Mouse (Mus musculus) forebrain, embryonic 15.5 days (tissue): ENCODE data around the gene Tmem8. TPM values are rescaled to one million over a fixed set of nuclear protein-coding genes. Genes with fewer than 3 reads are reported as not detected.

Source experiments
- ATAC-seq: fragments of 200-750 bp; cut with Nextera tagmentation; replicated peaks from 2 replicates; pipeline ENCODE4 v1.8.0; 2017; ENCODE audit warnings: mild to moderate bottlenecking, moderate TSS enrichment, moderate library complexity
- H3K27ac ChIP-seq: fragments of 300-500 bp; sonication (generic); replicated peaks from 2 replicates; pipeline ENCODE4 v1.5.1; 2015; ENCODE audit warnings: mild to moderate bottlenecking, inconsistent platforms
- H3K27me3 ChIP-seq: fragments of 300-500 bp; sonication (generic); 2 replicates; pipeline ENCODE4 v1.6.1; 2015; ENCODE audit warnings: inconsistent platforms
- H3K36me3 ChIP-seq: fragments of 300-500 bp; sonication (generic); 2 replicates; pipeline ENCODE4 v1.6.1; 2015; ENCODE audit warnings: mild to moderate bottlenecking, inconsistent platforms
- H3K4me1 ChIP-seq: fragments of 300-500 bp; sonication (generic); 2 replicates; pipeline ENCODE4 v1.6.1; 2015; ENCODE audit warnings: inconsistent platforms
- H3K4me2 ChIP-seq: fragments of 300-500 bp; sonication (generic); replicated peaks from 2 replicates; pipeline ENCODE4 v1.6.1; 2015; ENCODE audit warnings: mild to moderate bottlenecking, inconsistent platforms
- H3K4me3 ChIP-seq: fragments of 300-500 bp; sonication (generic); 2 replicates; pipeline ENCODE4 v1.5.1; 2015; ENCODE audit warnings: mild to moderate bottlenecking, inconsistent platforms
- H3K9ac ChIP-seq: fragments of 300-500 bp; sonication (generic); replicated peaks from 2 replicates; pipeline ENCODE4 v1.6.1; 2015; ENCODE audit warnings: mild to moderate bottlenecking, inconsistent platforms
- H3K9me3 ChIP-seq: fragments of 300-500 bp; sonication (generic); 2 replicates; pipeline ENCODE4 v1.6.1; 2016; ENCODE audit warnings: inconsistent platforms
- WGBS: fragments of 180-500 bp; shearing (Covaris S2); methylation state at CpG from one replicate; pipeline ENCODE4 v1.1.7; 2015; ENCODE audit warnings: mixed read lengths; 5-methylcytosine and 5-hydroxymethylcytosine counted together
- polyA plus RNA-seq: library from polyadenylated mRNA; unstranded; fragments of >200 nt; fragmentation: Nextera tagmentation; extraction: Ambion mirVana; gene quantifications from 2 replicates; pipeline ENCODE4 v1.2.1, GENCODE M21; 2015

Gene Tmem8
- polyA plus RNA-seq = 2.1 and 2.3 TPM in 2 replicates

DNA sequence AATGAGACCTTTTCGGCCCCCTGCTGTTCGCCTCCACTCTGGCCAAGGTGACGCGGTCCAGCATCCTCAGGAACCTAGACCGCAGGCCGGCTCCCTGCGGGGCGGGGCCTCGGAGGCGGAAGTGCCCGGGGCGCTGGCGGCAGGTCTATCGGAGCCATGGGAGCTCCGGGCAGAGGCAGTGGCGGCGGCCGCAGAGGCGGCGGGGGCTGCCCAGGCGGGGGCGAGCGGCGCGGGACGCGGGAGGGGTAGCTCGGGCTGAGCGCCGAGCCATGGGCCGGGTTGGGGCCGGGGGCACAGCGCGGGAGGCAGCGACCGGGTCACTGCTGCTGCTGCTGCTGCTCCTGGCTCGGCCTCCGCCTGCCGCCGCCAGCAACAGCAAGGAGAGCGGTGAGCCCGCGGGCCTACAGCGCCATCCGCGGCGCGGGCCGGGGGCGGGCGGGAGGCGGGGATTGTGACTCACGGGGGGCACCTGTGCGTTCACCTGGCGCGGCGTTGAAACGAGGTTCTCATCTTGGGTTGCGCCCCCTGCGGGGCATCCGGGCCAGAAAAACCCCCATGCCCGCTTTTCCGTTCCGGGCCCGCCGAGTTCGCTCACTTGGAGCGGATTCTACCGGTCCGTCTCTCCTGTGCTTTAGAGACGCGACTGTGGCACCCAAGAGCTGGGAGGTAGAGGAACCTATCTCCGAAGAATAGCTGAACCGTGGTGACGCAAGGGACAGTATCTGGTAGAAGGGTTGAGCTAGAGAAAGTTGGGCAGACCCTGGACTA lies at the start of gene Tmem8:
TSS of gene Tmem8 (plus strand) at position 119 of the 768 bp plus-strand sequence.
- peak within 1 kb of the TSS; percentile 58 for H3K4me3 ChIP-seq
- peak; percentile 66 for ATAC-seq
- peak within 1 kb of the TSS; percentile 70 for H3K4me2 ChIP-seq
- H3K27ac ChIP-seq = no peak within 1 kb of the TSS
- WGBS = 1% methylated on average over 63 of the region's 75 CpGs
- peak within 1 kb of the TSS; percentile 79 for H3K9ac ChIP-seq
- H3K27me3 ChIP-seq = peaks cover 29% of the 10 kb centered on the region
- H3K4me1 ChIP-seq = peaks cover 6% of the 10 kb centered on the region
- H3K9me3 ChIP-seq = no peaks in the 10 kb centered on the region
- no peaks in the 10 kb centered on the region for H3K36me3 ChIP-seq

DNA sequence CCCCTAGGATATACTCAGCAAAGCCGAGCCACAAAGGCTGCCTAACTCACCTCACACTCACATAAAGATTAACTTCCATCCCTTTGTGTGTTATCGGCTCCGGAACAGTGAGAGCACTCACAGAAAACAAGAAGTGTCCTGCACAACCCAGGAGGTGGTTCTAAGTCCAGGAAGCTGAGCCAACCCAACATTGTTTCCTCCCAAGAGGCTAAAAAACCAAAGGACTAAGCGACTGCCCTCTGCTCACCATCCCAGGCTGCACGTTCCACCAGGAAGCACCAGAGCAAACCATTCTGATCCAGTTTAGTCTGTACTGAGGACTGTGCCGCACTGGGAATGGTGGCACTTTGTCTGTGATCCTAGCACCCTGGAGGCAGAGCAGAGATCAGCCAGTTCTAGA lies 48.2 kb upstream of the Tmem8 start:
- 82% methylated on average over 6 of the region's 6 CpGs for WGBS
- peaks cover 69% of the 10 kb centered on the region for H3K4me1 ChIP-seq
- H3K4me2 ChIP-seq = peak overlapping the region; percentile 11
- ATAC-seq = no peak
- H3K9me3 ChIP-seq = no peaks in the 10 kb centered on the region
- H3K36me3 ChIP-seq = peaks cover 25% of the 10 kb centered on the region
- H3K9ac ChIP-seq = no peak overlapping the region
- no peaks in the 10 kb centered on the region for H3K27me3 ChIP-seq
- peak overlapping the region; percentile 8; the same call in 1 of the 2 replicates for H3K4me3 ChIP-seq
- H3K27ac ChIP-seq = no peak overlapping the region

DNA sequence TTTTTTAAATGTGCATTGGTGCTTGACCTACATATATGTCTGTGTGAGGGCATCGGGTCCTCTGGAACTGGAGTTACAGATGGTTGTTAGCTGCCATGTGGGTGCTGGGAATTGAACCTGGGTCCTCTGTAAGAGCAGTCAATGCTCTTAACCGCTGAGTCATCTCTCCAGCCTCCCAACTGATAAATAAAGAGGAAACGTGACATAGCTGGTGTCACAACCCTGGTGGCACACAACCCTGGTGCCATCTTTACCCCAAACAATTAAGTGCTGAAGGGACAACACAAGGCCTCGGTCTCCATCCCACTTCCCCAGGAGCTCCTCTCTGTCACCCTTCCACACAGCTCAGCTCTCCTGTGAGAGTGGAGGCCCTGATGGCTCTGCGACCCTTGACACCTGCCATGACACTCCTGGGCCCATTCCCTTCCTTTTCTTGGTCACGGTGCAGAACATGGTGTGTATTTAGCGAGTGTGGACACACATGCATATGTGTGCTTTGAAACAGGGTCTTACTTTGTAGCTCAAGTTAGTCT lies 46.5 kb upstream of the Tmem8 start:
- Histone ChIP-seq H3K4me2 (peak overlapping the region; percentile 99), H3K4me1 (peaks cover 66% of the 10 kb centered on the region), H3K9ac (peak overlapping the region; percentile 91; the same call in 1 of the 2 replicates), H3K27me3 (0 out of 2 replicates have a peak, but pooled peaks cover 3% of the 10 kb centered on the region), H3K27ac (no peak overlapping the region), H3K4me3 (peak overlapping the region; percentile 70), H3K9me3 (no peaks in the 10 kb centered on the region), H3K36me3 (peaks cover 25% of the 10 kb centered on the region)
- ATAC-seq = no peak
- 87% methylated on average over 7 of the region's 7 CpGs for WGBS

DNA sequence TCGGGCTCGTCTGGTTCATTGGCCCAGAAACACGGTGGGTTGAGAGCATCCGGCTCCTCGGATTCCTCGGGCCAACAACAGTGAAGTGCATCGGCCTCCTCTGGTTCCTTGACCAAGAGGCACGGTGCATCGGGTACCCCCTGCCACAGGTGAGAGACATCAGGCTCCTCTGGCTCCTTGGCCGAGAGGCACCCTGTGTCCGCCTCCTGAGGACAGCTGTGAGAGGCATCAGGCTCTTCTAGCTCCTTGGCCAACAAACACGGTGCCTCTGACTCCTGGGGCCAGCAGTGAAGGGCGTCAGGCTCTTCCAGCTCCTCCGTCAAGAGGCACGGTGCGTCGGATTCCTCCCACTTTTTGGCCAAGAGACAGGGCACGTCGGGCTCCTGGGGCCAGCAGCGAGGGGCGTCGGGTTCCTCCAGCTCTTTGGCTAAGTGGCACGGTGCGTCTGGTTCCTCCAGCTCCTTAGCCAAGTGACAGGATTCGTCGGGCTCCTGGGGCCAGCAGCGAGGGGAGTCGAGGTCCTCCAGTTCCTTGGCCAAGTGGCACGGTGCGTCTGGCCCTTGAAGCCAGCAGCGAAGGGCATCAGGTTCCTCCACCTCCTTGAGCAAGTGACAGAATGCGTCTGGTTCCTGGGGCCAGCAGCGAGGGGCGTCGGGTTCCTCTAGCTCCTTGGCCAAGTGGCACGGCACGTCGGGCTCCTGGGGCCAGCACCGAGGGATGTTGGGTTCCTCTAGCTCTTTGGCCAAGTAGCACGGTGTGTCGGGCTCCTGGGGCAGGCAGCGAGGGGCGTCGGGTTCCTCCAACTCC lies 44.9 kb upstream of the Tmem8 start:
- peaks cover 50% of the 10 kb centered on the region for H3K4me1 ChIP-seq
- H3K9me3 ChIP-seq = no peaks in the 10 kb centered on the region
- peak overlapping the region; percentile 91 for H3K9ac ChIP-seq
- H3K27ac ChIP-seq = peak overlapping the region; percentile 91
- 1% methylated on average over 44 of the region's 44 CpGs for WGBS
- H3K27me3 ChIP-seq = 0 out of 2 replicates have a peak, but pooled peaks cover 3% of the 10 kb centered on the region
- peak overlapping the region; percentile 99 for H3K4me2 ChIP-seq
- ATAC-seq = peak; percentile 17; the same call in 1 of the 2 replicates
- H3K4me3 ChIP-seq = peak overlapping the region; percentile 70
- peaks cover 16% of the 10 kb centered on the region for H3K36me3 ChIP-seq

DNA sequence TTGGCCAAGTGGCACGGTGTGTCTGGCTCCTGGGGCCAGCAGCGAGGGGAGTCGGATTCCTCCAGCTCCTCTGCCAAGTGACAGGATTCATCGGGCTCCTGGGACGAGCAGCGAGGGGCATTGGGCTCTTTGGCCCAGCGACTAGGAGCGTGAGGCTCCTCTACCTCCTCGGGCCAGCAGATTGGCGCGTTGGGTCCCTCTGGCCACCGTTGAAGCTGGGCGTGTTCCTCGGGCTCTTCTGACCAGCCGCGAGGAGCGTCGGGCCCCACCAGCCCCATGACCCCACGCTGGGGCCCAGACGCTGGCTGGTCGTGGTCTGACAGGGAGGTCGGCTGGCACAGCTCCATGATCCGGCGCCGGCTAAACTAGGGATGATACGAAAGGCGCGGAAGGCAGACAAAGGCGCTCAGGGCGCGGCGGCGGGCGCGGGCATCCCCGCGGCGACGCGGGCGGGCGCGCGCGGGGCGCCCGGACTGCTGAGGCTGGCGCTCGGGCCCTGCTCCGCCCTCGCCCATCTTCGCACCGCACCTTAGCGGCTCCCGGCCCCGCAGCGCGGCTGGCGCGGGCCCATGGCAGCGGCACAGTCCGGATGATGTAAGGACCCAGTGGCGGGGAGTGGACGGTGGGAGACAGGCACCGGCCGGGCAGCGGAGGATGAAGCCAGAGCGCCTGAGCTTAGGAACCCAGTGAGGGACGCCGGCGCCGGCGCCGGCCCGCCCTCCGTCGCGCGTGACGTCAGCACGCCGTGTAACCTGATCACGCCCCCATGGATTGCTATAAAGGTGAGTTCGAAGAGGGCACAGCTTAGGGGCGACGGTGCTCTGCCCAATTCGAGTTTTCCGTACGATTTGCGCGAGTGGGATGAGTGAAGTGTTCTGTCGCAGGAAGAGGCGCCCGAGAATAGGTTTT lies 44.0 kb upstream of the Tmem8 start, which contains the start of gene Rab11fip3:
TSS of gene Rab11fip3 (minus strand) at position 725 of the 909 bp plus-strand sequence.
- Histone ChIP-seq H3K9ac (peak within 1 kb of the TSS; percentile 91), H3K9me3 (no peaks in the 10 kb centered on the region), H3K4me1 (peaks cover 41% of the 10 kb centered on the region), H3K4me3 (peak within 1 kb of the TSS; percentile 70), H3K36me3 (peaks cover 11% of the 10 kb centered on the region; the same call in 1 of the 2 replicates), H3K27me3 (0 out of 2 replicates have a peak, but pooled peaks cover 3% of the 10 kb centered on the region), H3K27ac (peak within 1 kb of the TSS; percentile 91), H3K4me2 (peak within 1 kb of the TSS; percentile 99)
- peak; percentile 96 for ATAC-seq
- under 1% methylated on average over 94 of the region's 94 CpGs for WGBS

DNA sequence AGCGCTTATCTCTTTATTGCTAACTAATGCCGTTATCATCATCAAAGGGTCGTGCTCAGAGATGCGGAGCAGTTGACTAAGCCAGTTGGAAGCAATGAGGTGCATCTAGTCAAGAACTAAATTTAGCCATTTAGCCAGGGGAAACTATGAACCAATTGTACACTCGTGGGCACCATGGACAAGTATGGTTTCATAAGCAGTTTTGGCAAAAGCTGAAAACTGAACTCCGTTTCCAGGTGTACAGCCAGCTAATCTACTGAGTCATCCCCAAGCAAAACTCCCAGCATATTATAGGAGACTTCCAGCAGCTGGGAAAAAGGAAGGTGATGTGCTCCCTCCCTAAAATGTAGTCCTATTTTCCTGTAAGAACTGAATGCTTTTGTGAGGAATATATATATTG lies 43.0 kb upstream of the Tmem8 start:
- peaks cover 2% of the 10 kb centered on the region; the same call in 1 of the 2 replicates for H3K36me3 ChIP-seq
- no peak for ATAC-seq
- H3K27me3 ChIP-seq = 0 out of 2 replicates have a peak, but pooled peaks cover 3% of the 10 kb centered on the region
- H3K9ac ChIP-seq = peak overlapping the region; percentile 91
- H3K27ac ChIP-seq = no peak overlapping the region
- 39% methylated on average over 6 of the region's 6 CpGs for WGBS
- no peaks in the 10 kb centered on the region for H3K9me3 ChIP-seq
- peaks cover 31% of the 10 kb centered on the region for H3K4me1 ChIP-seq
- peak overlapping the region; percentile 70 for H3K4me3 ChIP-seq
- peak overlapping the region; percentile 99 for H3K4me2 ChIP-seq

DNA sequence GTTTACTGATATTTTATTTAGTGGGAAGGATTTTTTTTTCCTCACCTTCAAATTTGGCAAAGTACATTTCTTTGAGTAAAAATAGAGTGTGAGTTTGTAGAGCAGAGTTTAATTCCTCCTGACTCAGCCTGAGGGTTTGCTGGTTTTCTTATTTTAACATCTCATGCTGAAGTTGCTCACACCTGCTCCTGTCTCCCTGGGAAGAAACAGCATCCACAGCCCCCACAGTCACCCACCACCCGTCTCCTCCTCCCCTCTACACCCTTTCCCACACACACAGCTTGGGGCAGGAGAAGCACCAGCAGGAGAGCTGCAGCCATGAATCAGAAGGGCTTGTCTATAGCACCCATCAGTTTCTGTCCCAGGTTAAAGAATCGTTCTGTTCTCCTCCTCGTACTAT lies 37.9 kb upstream of the Tmem8 start:
- H3K9ac ChIP-seq = no peak overlapping the region

DNA sequence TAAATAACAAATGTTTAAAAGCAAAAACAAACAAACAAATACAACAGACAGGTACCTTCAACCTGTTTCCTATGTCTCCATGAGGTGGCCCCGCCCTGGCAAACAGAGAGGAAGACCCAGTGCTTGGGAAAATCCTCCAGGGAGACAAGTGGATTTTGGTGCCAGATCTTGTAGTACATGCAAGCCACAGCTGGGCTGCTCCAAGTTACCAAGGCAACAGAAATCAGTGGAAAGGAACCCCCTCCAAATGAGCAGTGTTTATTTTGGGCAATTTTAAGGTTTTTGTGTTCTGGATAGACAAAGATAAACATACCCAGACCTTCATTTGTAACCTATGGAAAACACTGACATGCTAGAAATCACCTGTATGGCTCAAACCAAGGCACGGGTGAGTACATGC lies 34.2 kb upstream of the Tmem8 start:
- peak overlapping the region; percentile 27; the same call in 1 of the 2 replicates for H3K27ac ChIP-seq
- ATAC-seq = no peak
- no peak overlapping the region for H3K9ac ChIP-seq
- 56% methylated on average over 2 of the region's 2 CpGs for WGBS
- H3K36me3 ChIP-seq = 0 out of 2 replicates have a peak, but pooled peaks cover 3% of the 10 kb centered on the region
- no peaks in the 10 kb centered on the region for H3K4me1 ChIP-seq
- no peaks in the 10 kb centered on the region for H3K9me3 ChIP-seq
- no peaks in the 10 kb centered on the region for H3K27me3 ChIP-seq
- no peak overlapping the region for H3K4me3 ChIP-seq
- no peak overlapping the region for H3K4me2 ChIP-seq

More for the DNA sequence above, 37.9 kb upstream of the Tmem8 start:
- Histone ChIP-seq H3K4me2 (no peak overlapping the region), H3K27ac (no peak overlapping the region), H3K4me1 (peaks cover under 1% of the 10 kb centered on the region; the same call in 1 of the 2 replicates), H3K36me3 (no peaks in the 10 kb centered on the region), H3K9me3 (no peaks in the 10 kb centered on the region), H3K27me3 (0 out of 2 replicates have a peak, but pooled peaks cover 3% of the 10 kb centered on the region), H3K4me3 (no peak overlapping the region)
- WGBS = 62% methylated on average over 3 of the region's 3 CpGs
- ATAC-seq = no peak

DNA sequence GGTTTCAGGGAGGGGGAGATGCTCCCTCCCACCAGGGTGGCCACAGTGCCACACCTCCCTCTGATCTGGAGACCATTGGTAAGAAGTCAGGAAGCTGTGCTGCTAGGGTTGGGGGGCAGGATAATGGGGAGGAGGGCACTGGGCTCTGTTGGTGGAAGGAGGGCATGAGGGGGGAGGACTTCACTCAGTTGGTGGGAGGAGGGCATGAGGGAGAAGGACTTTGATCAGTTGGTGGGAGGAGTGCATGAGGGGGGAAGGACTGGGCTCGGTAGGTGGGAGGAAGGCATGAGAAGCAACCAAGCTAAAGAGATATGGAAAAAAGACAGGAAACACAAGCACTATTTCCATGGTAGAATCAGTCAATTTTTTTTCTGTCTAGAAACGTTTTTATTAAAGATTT lies 32.2 kb upstream of the Tmem8 start:
- no peak for ATAC-seq
- WGBS = 62% methylated on average over 2 of the region's 2 CpGs
- H3K36me3 ChIP-seq = 0 out of 2 replicates have a peak, but pooled peaks cover 3% of the 10 kb centered on the region
- H3K9ac ChIP-seq = no peak overlapping the region
- no peaks in the 10 kb centered on the region for H3K4me1 ChIP-seq
- H3K4me2 ChIP-seq = no peak overlapping the region
- no peak overlapping the region for H3K4me3 ChIP-seq
- H3K27ac ChIP-seq = no peak overlapping the region
- H3K9me3 ChIP-seq = no peaks in the 10 kb centered on the region
- no peaks in the 10 kb centered on the region for H3K27me3 ChIP-seq

DNA sequence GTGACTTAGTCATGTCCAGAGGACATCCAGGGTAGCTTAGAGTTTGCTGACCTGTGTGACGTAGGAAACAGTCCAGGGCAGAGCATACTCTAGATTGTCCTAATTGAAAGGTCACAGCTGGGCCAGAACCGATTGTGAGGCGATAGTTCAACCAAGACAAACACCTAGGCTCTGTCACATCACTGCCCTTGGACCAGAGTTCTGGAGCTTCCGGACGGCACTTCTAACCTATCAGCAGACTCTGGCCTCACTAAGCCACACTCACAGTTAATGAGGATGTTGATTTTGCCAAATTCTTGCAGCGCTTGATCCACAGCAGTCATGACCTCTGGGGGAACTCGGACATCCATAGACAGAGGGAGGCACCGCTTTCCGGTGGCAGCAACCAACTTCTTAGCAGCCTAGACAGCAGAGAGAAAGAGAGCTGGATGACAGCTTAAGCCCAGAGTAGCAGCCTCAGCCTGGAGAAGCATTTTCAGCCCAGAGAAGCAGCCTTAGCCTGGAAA lies 26.0 kb upstream of the Tmem8 start:
- no peak for ATAC-seq
- H3K4me3 ChIP-seq = no peak overlapping the region
- no peaks in the 10 kb centered on the region for H3K9me3 ChIP-seq
- H3K9ac ChIP-seq = no peak overlapping the region
- H3K4me2 ChIP-seq = no peak overlapping the region
- no peak overlapping the region for H3K27ac ChIP-seq
- H3K27me3 ChIP-seq = no peaks in the 10 kb centered on the region
- 94% methylated on average over 9 of the region's 9 CpGs for WGBS
- H3K4me1 ChIP-seq = no peaks in the 10 kb centered on the region; the same call in 1 of the 2 replicates
- 0 out of 2 replicates have a peak, but pooled peaks cover 3% of the 10 kb centered on the region for H3K36me3 ChIP-seq
